Mouse (Mus musculus) lung, postnatal 25 days (tissue): ENCODE measurements around the gene Msto1.
"Not testable (repeated sequence)": the region's sequence is repeated elsewhere in the genome, so short reads cannot be mapped to it uniquely, and the experiment has no call there.

ENCODE experiments used
- DNase-seq: peaks from one replicate; pipeline ENCODE4 v3.0.0; 2022; ENCODE audit warnings: low spot score

Gene Msto1

DNA sequence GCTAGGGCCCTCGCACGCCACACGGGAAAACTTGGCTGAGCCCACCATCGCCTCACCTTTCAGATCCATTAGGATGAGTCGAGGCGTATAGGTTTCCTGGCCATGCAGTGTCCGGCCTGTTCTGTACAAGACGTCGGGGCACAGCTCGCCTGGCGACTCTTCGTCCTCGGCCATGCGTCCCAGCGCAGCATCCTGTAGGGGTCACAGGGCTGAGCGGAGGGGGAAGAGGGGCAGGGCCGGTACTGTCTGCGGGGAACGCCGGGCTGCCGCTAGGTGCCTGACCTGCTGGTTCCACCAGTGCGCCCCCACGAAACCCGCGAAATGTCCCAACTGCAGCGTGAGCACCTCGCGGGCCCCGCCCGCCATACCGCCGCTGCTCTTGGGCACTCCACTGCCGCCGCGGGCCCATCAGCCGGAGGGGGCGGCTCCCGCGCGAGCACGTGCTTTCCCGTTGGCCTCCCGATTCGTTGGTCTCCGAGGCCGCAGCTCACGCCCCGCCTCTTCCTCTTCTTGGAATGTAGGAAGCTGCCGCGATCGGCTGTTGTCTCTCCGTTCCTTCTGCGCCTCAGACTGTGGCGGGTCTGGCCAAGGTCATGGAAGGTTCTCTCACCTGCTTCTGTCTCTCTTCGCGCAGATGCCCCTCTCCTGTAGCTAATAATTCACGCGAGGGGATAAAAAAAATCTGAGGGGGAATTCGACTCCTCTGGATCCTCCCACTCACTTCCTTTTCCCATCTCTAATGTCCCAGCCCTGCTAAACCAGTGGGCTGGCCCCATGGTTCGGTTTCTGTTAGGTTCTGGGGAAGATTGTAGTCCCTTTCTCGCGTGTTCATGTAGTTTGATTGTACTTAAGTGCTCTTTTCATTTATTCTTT, at the start of gene Msto1:
Msto1 (minus strand) TSS at position 489 of the 873 bp plus-strand sequence.
- peak; percentile 95 for DNase-seq

DNA sequence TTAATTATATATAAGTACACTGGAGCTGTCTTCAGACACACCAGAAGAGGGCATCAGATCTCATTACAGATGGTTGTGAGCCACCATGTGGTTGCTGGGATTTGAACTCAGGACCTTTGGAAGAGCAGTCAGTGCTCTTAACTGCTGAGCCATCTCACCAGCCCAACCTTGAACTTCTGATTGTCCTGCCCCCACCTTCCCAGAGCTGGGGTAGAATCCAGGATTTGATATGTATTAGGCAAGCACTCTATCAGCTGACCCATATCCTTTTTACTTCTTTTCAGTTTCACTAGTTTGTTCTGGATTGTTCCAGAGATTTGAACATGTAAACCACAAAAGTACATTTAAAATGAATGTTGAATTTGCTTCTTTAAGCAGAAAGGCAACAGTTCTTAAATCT, 49.4 kb upstream of the Msto1 start:
- not testable (repeated sequence) for DNase-seq

DNA sequence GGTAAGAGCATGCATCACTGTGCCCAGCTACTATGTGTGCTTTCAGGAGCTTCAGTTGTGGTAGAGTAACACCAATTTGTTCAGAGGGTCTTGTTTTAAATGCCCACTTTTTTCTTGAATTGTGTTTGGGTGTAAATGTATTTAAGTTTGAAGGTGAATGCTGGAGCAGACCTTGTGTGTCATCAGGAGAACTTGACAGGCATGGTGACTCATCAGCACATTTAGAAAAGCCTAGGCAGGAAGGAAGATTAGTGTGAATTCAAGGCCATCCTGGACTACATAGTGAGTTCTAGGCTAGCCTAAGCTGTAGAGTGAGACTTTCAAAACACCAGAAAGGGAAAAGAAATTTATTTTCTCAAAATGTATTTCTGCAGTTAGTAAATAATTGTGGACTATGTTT, 39.9 kb upstream of the Msto1 start:
- DNase-seq: no peak

DNA sequence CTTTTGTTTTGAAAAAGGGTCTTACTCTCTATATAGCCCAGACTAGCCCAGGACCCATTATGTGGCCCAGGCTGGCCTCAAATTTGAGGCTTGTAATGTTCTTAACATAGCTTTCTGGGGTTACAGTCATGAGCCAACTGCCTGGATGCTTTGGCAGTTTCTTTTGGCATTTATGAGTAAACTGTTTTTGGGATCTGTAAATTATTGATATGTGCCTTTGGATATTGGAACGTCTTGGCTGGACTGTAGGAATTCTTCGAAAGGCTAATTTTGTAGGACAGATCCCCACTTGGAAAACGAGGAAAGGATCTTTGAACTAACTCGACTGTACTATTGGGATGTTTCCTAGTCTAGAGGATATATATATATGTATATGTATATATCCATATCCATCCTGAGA, 39.4 kb upstream of the Msto1 start:
- no peak for DNase-seq

DNA sequence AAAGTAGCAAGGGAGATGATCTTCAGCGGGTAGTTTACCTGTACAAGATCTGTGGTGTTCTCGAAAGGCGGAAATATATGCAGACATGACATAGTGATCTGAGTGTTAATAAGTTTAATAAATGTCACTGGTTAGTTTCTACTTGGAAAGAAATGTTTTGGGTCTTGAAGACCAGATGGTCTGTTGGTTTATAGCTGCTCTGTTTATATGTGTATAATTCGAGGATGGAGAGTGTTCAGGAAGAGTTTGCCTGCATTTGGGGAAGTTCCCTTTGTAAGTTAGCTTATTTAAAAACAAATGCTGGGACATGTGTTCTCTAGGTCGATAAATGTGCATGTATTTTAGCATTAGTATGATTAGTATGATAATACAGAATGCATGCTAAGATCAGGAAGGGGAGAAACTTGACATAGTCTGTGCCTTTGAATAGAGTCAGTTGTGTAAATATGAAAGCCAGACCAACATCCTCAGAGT, 37.6 kb upstream of the Msto1 start:
- DNase-seq: no peak

DNA sequence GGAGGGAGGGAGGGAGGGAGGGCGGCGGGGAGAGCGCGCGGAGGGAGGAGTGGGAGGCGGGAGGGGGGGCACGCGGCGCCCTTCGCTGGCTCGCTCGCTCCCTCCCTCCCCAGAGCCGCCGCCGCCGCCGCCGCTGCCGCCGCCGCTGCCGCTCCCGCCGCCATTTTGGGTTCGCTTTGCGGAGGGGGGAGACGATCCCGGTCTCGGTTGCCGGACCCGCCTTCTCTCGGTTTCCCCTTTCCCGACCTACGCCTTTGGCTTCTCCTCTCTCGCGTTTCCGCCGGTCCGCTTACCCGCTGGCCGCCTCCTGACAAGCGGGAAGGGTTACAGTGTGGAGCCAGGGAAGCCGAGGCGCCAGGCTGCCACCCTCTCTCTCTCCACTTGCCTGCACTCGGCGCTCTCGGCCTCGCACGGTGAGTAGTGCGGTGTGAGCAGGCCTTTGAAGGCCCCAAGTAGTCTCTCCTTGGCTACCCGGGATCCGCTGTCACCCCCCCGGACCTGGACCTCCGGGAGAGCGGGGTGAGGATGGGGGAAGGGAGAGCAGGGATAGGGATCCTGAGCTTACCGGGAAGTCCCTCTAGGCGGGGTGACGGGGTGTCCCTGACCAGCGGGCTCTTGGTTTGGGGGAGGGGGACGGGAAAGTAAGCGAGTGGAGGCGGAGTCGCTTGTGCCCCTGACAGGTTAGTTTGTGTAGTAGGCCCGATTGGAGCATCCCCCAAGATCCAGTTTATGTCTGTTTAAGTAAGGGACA, 37.0 kb upstream of the Msto1 start, which contains the start of the genes Ash1l and Dap3:
Ash1l (plus strand) TSS at position 47 of the 751 bp plus-strand sequence.
Dap3 (minus strand) TSS at position 606 of the 751 bp plus-strand sequence.
- peak; percentile 70 for DNase-seq

DNA sequence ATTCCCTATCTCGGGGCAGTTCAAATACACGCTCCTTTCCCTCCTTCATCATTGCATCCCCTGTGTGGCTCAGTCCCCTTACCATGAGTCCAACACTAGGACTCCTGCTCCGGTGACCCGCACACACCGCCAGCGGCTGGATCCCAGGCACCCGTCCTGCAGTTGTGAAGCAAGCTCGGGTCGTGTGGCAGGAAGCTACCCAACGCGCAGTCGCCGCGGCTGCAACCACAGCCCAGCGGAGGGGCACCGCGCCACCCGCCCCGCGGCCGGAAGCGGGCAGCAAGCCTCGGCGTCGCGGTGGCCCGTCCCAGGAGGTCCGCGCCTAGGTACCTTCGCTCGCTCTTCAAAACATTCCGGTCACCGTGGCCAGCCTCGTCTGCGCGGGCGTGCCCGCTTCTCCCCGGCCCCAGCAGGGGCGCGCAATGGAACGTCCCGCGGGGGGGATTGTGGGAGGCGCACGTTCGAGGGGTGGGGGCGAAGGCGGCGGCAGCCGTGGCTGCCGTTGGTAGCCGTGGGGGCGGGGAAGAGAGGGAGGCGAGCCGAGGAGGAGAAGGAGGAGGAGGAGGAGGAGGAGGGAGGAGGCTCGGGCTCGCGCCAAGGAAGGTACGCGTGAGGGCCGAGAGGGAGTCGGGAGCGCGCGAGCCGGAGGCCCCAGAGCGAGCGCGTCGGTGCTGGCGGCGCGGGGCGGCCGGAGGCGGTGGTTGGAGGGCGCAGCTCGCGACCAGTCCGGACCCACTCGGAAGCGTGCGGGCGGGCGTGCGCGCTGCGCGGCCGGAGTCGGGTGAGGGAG, 36.2 kb upstream of the Msto1 start:
- DNase-seq: peak; percentile 92

DNA sequence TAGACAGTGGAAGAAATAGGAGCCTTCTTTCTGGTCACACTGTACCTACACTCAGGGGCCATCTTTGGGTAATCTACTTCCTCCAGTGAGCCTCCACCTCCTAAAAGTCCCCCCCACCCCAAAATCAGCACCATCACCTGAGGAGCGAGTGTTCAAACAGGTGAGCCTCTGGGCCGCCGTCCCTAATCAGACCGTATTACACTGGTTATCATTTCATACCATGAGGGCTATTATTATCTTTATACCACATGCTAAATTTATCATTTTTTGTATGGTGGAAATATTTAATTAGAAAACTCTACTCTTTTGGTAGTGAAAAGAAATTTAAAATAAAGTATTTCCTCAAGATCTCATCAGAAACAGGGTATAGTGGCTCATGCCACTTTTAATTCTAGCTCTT, 30.3 kb upstream of the Msto1 start:
- no peak for DNase-seq

DNA sequence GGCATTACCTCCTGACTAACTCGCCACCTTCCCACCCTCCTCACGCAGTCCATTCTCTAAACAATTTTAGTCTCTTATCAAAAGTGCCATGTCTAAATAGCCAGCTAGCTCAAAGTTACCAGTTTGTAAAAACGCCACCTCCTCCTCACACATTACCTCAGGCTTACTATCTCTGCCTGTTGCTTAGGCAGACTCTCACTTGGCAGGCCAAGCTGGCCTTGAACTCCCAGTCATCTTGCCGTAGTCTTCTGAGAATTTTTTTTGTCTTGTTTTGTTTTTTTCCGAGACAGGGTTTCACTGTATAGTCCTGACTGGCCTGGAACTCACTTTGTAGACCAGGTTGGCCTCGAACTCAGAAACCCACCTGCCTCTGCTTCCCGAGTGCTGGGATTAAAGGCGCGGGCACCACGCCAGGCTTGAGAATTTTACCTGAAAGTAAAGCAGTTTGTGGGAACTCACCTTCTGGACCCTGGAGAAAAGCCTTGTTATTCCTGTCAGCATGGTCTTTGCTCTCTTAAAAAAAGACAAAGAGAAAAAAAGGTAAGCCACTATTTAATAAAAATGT, 28.6 kb upstream of the Msto1 start:
- no peak for DNase-seq

DNA sequence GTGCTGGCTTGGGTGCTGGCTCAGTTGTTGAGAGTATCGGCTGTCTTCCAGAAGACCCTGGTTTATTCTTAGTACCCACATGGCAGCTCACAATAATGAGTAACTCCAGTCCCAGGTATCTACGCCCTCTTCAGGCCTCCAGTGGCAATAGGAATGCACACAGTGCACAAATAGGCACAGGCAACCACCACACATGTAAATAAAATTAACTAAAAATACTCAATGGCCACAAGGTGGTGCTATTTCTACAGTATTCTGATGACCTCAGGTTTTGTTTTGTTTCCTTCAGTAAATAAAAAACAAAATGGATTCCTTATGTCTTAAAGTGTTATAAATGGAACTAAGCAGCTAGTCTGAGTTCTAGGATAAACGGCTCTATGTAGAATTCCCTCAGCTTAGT, 25.9 kb upstream of the Msto1 start:
- DNase-seq: peak; percentile 36

DNA sequence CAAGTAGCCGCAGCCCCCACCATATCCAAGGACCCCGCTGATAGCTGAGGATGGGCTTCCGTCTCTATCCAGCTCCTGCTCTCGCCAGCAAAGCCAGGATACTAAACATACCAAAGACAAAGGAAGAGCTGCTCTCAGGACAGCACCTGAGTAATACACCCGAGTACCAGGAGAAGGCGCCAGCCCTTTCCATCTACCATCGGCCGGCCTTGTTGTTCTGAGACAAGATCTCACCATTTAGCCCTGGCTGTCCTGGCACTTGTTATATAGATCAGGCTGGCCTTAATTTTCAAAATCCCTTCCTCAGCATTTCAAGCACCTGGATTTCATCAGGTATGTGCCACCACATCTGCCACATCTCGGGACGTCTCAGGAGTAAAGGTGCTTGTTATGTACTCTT, 25.3 kb upstream of the Msto1 start:
- no peak for DNase-seq

DNA sequence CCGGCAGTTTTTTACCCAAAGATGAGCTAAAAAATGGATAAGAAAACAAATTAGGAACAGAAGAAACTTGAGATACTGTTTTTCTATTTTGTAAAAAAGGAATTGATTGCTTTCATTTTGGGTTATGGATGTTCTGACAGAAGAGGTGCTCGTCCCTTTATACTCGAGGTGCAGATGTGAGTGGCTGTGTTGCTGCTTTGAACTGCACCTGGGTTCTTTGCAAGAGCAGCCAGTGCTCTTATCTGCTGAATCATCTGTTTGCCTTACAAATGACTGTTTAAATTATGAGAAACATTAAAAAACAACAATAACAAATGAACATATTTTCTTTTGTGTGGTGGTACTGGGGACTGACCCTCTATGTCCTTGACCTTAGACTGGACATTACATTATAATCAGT, 15.7 kb upstream of the Msto1 start:
- DNase-seq: no peak

DNA sequence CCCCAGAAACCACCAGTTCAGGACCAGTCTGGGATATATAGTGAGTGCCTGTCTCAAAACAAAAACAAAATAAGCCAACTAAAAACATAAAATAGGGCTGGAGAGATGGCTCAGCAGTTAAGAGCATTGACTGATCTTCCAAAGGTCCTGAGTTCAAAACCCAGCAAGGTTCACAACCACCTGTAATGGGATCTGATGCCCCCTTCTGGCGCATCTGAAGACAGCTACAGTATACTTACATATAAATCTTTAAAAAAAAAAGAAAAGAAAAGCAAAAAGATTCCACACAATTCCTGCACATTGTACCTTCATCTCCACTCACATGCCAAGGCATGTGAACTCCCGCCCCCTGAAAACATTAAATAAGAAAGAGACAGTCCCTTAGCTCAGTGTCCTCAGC, 11.9 kb upstream of the Msto1 start:
- DNase-seq: no peak

DNA sequence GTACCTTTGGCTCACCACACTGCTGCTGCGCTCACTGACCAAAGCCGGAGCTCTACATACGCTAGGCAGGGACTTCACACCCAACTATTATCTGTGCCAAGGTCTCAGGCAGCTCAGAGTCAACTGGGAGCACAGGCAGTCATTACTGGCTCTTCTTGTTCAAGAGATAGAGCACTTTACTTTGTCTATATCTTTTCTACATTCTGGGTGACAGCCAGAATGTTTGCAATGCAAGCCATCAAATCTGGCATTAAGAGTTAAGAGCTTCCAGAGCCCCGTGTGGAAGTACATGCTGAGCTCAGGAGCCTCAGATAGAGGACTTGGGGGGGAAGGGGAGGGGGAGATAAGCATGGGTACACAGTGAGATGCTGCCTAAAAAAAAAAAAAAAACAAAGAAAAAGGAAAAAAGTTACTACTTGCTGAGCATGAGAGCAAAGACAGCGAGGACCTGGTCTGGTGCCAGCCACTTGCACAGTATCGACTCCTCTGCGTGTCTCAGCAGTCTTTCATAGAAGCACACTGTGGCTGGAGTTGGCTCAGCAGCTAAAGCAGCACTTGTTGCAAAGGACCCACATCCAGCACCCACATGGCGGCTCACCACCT, 10.3 kb upstream of the Msto1 start:
- no peak for DNase-seq

DNA sequence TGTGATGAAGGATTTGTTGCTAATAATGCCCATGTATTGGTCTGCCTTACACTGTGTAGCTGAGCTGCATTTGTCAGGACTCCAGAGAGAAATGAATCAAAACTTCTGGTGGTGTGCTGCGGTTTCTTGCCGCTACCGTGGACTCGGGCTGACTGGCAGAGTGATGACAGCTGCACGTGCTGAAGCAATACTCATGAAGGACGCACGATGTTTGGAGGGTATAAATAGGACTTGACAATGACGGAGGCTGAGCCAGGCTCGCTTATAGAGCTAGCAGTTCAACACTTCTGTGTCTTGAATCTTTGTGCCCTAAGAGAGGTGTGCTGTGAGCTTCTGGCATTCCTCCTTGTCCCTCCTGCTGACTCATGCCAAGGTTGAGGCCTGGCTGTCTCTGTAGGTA, 7.6 kb upstream of the Msto1 start:
- DNase-seq: no peak

DNA sequence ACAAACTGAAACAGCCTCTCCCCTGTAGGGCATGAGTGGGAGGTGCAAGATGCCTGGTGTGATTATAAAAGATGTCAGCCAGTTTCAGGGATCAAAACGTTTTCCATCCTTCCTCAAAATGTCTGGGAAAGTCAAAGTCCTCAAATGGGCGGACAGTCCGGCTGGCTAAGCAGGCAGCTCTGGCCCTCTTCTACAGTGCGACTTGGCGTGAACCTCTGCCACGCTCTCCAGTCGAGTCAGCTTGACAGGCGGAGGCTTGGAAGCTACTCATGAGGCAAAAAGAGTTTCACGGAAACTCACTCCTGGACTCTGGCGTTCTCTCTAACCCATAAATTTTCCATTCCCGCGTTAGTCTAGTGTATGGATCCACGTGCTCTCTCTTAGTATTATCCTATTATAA, 5.2 kb upstream of the Msto1 start:
- DNase-seq: no peak

DNA sequence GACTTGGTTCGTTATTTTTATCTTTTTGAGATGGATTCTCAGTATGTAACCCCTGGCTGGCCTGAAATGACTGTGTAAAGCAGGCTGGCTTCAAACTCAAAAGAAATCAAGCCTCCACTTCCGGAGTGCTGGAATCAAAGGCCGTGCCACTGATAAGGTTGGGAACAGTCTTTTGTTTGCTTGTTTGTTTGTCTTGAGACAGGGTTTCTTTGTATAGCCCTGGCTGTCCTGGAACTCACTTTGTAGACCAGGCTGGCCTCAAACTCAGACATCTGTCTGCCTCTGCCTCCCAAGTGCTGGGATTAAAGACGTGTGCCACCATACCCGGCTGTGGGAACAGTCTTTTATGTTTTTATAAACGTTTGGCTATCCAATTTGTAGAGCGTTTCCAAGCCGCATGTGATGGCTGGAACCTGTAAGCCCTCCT, 598 bp upstream of the Msto1 start:
- no peak for DNase-seq

DNA sequence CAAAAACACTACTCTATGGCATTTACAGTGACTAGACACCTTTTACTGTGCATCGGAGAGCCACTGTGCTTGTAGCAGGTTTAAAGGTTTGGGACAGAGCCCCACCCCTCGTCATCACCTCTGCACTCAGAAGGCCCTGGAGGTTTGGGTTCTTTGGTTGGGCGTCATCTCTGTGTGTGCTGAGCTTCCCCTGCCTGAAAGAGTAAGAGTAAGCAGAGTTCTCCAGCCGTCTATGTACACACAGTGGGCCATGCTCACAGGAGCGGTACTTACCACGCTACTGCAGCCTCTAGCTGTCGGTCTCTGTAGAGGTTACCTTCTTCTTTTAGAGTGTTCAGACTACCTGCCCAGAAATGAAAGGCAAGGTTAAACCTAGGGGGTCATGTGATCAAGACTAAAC, 1.2 kb downstream of the Msto1 start:
- DNase-seq: no peak

DNA sequence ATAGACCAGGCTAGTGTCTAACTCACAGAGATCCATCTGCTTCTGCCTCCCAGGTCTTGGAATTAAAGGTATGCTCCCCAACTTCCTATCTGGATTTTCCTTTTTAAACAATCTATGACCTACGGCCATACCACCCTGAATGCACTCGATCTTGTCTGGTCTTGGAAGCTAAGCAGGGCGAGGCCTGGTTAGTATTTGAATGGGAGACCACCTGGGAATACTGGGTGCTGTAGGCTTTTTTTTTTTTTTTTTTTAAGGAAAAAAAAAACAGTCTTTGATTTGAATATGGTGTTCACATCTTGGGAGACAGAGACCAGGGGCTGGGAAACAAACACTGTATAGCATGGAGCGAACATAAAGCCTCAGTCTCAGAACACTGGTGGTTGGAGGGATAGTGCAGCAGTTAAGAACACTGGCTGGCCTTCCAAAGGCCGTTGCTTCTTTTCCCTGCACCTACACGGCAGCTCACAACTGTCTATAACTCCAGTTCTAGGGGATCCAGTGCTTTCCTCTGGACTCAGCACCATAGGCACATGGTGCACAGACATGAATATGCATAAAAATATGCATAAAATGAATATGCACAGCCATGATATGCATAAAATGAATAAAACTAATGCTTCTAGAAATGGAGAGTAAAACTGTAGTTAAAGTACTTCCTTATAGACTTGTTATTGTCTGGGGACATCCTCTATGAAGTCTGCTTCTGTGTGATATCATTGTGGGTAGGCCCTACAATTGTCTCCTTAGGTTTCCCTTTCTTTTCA, 7.2 kb downstream of the Msto1 start:
- no peak for DNase-seq

DNA sequence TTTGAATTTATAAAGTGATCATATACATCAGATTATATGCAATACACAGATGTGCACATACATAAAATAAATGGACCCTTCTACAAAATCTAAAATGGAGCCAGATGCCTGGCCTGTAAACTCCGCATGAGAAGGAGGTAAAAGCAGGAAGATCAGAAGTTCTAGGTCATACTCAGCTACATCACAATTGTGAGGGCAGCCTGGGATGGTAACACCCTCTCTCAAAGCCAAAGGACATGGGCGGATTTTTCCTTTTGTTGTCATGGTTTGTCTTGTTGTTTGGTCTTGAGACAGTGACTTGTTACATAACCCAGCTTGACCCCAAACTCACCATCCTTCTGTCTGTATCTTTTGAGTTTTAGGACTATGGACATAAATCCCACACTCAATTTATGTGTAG, 8.1 kb downstream of the Msto1 start:
- no peak for DNase-seq

DNA sequence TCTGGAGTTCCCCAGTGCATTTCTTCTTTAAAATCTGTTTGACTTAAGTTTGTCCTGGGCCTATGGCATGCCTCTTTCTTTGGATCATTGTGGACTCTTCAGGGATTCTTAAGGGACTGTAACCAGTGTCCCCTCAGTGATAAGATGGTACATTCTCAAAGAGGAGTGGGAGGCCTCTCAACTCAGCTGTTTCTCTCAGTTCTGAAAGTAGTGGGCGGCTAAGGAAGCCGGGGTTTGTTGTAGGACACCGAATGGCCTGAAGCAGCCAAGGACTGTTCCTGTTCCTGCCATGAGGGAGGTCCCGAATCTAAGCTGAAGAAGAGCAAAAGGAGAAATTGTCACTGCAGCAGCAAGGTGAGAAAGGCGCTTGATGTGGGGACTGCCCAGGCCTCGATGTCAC, 8.6 kb downstream of the Msto1 start:
- DNase-seq: no peak
